Mouse (Mus musculus): ENCODE measurements around the gene Prpf39. TPM values are rescaled to one million over a fixed set of nuclear protein-coding genes. Genes with fewer than 3 reads are reported as not detected.

The Prpf39 gene
- total RNA-seq (2015; ENCODE audit: low replicate concordance) (16.9 and 23.0 TPM in 2 replicates), total RNA-seq (2017; ENCODE audit: low replicate concordance) (45.9 and 51.0 TPM in 2 replicates)

GRCm38 (mm10) chr12:65036190-65036870 is at the start of gene Prpf39:
Prpf39 (plus strand) TSS chr12:65036333.
- ATAC-seq (replicated peaks; ENCODE audit: low FRiP score, poor library complexity, severe bottlenecking), result peak; percentile 92

- no peak for ATAC-seq (replicated peaks; ENCODE audit: low FRiP score, poor library complexity, severe bottlenecking)
Measured at GRCm38 (mm10) chr12:65007725-65008124, 28.4 kb upstream of the Prpf39 start.

GRCm38 (mm10) chr12:65022842-65023241 is 13.3 kb upstream of the Prpf39 start:
- ATAC-seq (replicated peaks; ENCODE audit: low FRiP score, poor library complexity, severe bottlenecking), result no peak

DNA sequence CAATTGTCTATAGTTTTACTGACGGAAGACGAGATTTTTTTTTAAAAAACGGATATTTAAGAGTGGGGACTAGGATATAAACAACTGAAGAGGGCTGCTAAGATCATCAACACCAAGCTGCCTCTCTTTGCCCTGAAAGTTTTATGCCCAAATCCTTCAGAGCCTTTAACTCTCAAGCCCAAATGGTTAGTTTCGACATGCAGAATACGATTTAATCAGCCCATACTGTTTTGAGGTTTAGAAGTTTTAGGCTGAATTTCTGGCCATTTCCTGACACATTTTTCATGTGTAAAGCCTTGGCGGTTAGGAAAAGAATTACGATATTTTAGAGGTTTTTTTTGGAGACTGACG is 319 bp upstream of the Prpf39 start:
- peak; percentile 51 for ATAC-seq (replicated peaks; ENCODE audit: low FRiP score, poor library complexity, severe bottlenecking)

GRCm38 (mm10) chr12:65036892-65037545 is 886 bp downstream of the Prpf39 start:
- ATAC-seq (replicated peaks; ENCODE audit: low FRiP score, poor library complexity, severe bottlenecking), result peak; percentile 74

GRCm38 (mm10) chr12:65037546-65037937 is 1.4 kb downstream of the Prpf39 start:
- 0 out of 2 replicates have a peak, but pooled peaks have one; percentile 36 for ATAC-seq (replicated peaks; ENCODE audit: low FRiP score, poor library complexity, severe bottlenecking)

- no peak for ATAC-seq (replicated peaks; ENCODE audit: low FRiP score, poor library complexity, severe bottlenecking)
Measured at GRCm38 (mm10) chr12:65048799-65049198, 12.7 kb downstream of the Prpf39 start.

- no peak for ATAC-seq (replicated peaks; ENCODE audit: low FRiP score, poor library complexity, severe bottlenecking)
Measured at GRCm38 (mm10) chr12:65058203-65058602, 22.1 kb downstream of the Prpf39 start.

GRCm38 (mm10) chr12:65061082-65061481 is 24.9 kb downstream of the Prpf39 start:
- no peak for ATAC-seq (replicated peaks; ENCODE audit: low FRiP score, poor library complexity, severe bottlenecking)

GRCm38 (mm10) chr12:65065241-65065640 is 29.1 kb downstream of the Prpf39 start:
- ATAC-seq (replicated peaks; ENCODE audit: low FRiP score, poor library complexity, severe bottlenecking), result no peak

DNA sequence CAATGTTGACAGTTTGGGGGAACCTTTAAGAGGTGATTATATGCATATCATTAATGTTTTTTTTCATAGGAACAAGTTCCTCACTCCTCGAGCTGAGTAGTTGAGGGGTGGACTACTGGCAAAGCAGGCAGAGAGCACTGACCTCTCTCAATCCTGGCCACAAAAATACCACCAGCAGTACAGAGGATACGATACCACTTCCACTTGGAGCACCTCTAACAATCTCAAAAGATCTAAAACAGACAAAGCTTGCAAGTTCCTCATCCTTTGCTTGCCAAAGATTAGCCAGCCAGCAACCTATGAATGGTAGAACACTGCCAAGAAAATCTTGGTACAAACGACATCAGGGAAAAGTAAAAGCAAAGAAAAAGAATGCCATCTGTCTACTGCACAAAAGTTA is 30.1 kb downstream of the Prpf39 start:
- ATAC-seq (replicated peaks; ENCODE audit: low FRiP score, poor library complexity, severe bottlenecking), result no peak

DNA sequence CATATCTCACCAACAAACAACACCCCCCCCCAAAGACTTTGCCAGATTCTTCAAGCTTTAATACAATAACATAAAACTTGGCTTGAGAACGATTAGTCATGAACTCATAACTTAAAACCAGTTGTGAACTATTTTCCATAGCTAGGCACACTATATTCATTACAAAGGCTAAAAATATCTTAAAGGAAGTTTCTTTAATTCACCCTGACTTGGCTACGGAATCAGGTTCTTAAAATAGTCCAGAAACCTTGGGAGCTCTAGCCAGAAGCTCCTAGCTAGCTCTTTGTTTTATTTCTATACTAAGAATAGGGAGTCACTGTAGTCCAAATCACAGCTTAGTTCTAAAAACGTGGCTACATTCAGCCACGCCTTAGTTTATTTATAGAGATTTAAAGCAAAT is 32.3 kb downstream of the Prpf39 start:
- ATAC-seq (replicated peaks; ENCODE audit: low FRiP score, poor library complexity, severe bottlenecking), result no peak

- no peak; the same call in 1 of the 2 replicates for ATAC-seq (replicated peaks; ENCODE audit: low FRiP score, poor library complexity, severe bottlenecking)
Measured at GRCm38 (mm10) chr12:65072911-65073610, 36.9 kb downstream of the Prpf39 start.

- ATAC-seq (replicated peaks; ENCODE audit: low FRiP score, poor library complexity, severe bottlenecking), result peak; percentile 93
Measured at GRCm38 (mm10) chr12:65073611-65074178, 37.6 kb downstream of the Prpf39 start, which contains the start of gene Fkbp3. Fkbp3 (minus strand) TSS chr12:65074007.

DNA sequence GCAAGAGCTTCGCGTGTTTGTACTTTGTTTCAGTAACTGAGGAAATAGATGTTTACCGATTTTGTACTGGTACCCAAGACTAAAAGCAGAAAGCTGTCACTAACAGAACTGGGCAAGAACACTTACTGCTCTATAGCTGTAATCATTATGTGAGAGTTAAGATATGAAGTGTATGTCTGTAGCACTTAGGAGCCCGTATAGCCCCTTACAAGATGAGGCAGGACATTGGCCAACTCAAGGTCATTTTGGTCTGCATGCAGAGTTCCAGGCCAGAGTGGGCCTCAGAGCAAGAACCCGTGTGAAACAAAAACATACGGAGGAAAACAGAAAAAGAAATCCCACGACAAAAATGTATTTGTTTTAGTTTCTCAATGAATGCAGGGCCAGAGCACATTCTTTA is 38.5 kb downstream of the Prpf39 start:
- no peak for ATAC-seq (replicated peaks; ENCODE audit: low FRiP score, poor library complexity, severe bottlenecking)

- peak; percentile 76 for ATAC-seq (replicated peaks; ENCODE audit: low FRiP score, poor library complexity, severe bottlenecking)
Measured at GRCm38 (mm10) chr12:65075085-65075732, 39.1 kb downstream of the Prpf39 start, which contains the start of gene Fancm. Fancm (plus strand) TSS chr12:65075603.

DNA sequence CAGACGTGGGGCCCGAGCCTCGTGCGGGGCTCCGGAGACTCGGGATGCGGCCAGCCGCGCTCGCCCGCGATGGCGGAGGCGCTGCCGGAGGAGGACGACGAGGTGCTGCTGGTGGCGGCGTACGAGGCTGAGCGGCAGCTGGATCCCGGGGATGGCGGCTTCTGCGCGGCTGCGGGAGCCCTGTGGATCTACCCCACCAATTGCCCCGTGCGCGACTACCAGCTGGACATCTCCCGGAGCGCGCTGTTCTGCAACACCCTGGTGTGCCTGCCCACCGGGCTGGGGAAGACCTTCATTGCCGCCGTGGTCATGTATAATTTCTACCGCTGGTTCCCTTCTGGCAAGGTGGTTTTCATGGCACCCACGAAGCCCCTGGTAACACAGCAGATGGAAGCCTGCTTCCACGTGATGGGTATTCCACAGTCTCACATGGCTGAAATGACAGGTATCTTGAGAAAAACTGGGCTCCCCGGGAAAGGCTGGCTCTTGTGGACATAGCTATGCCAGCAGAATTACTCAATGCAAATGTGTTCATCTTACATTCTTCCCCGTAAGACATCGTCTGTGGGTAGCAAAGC is 39.7 kb downstream of the Prpf39 start:
- ATAC-seq (replicated peaks; ENCODE audit: low FRiP score, poor library complexity, severe bottlenecking), result no peak

DNA sequence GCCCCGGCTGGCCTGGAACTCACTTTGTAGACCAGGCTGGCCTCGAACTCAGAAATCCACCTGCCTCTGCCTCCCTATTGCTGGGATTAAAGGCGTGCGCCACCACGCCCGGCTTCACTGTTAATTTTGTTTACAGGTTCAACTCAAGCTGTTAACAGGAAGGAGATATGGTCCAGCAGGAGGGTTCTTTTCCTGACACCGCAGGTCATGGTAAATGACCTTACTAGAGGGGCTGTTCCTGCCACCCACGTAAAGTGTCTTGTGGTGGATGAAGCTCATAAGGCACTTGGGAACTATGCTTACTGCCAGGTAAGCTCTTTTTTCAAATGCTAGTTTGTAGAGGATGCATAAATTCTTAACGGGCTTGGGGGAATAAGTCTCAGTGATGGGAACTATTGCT is 40.8 kb downstream of the Prpf39 start:
- ATAC-seq (replicated peaks; ENCODE audit: low FRiP score, poor library complexity, severe bottlenecking), result no peak

GRCm38 (mm10) chr12:65108746-65109145 is 72.6 kb downstream of the Prpf39 start:
- no peak for ATAC-seq (replicated peaks; ENCODE audit: low FRiP score, poor library complexity, severe bottlenecking)
